Mouse (Mus musculus) spleen, postnatal 36 days (tissue): ENCODE data around the gene Creld2.

ENCODE experiments used
- DNase-seq, 2 experiments: peaks; one replicate each; pipeline ENCODE4 v3.0.0; 2022; ENCODE audit warnings: low spot score in 2 of 2, mixed read lengths in 1 of 2

The Creld2 gene

GRCm38 (mm10) chr15:88867368-88868023 is 48.0 kb downstream of the Creld2 start:
- DNase-seq, result no peak

DNA sequence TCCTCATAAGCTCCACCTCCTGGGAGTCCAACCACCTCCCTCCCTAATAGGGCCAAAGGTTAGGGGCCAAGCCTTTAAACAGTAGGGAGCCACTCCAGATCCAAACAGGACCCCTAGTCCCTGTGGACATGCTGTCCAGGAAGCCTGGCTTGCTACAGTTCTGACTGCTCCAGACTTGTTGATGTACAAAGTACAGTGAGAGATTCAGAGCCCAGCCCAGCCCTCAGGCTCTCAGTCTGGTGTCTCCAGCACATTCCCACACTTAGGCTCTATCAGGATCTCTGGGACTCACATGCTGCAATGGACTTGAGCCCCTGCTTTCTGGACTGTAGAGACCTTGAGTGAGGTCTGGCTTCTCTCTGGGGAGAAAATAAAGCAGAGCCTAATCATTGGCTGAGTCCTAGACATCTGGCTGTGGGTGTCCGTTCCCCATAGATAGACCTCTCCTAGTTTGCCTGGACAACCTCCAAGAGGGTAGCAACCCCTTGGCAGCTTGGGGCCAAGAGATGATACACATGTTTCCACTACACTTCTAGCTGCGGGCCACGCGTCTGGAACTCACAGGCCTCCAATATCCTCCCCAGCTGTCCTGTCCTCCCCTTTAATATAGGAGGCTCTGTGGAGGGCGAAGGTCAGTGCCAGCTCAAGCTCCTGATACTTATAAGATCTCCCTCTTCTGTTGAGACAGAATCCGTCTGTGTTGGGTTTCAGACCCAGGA is 48.7 kb downstream of the Creld2 start:
- no peak for DNase-seq

GRCm38 (mm10) chr15:88870418-88871185 is 51.2 kb downstream of the Creld2 start:
- DNase-seq, result no peak

GRCm38 (mm10) chr15:88874061-88874460 is 54.6 kb downstream of the Creld2 start:
- DNase-seq, result no peak

DNA sequence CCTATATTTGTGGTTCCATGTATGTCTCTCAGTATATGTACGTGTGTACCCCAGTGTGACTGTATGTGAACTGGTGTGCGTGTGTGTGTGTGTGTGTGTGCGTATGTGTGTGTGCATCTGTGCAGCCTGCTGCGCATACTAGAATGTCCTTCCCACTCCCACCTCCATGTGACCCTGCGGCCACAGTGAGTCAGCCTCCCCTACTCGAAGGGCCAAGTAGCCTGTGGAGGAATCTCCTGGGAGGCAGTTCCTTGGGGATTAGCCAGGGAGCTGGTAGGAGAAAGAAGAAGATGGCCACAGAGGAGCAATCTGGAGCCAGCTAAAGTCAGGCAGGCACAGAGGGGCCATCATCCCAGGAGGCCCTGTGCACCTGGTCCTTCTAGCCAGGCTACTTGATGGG is 55.0 kb downstream of the Creld2 start:
- no peak for DNase-seq

DNA sequence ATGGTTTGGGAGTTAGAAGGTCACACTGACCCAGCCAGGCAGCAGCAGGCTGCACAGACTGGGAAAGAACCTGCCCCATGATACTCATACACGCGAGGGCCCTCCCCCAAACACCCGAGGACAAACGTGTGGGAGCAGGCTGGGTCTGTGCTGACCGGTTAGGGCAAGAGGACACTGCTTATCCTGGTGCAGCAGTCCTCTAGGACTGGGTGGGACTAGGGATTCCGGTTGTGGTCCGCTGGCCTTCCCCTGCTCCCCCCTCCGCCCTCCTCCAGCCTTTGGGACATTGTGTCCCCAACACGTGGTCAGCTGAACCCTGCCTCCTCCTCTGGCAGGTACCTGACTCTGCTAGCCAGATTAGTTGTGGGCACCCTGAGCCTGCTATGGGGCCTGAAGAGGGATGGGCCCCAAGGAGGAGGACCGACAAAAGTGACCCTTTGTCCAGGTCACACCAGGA is 56.2 kb downstream of the Creld2 start:
- no peak for DNase-seq
